Mouse (Mus musculus): Measurements from ENCODE around the gene Wdr53.
A peak's percentile ranks its signal among the peaks of the same experiment; 100 is the strongest.
"Not testable (repeated sequence)": the region's sequence is repeated elsewhere in the genome, so short reads cannot be mapped to it uniquely, and the experiment has no call there.

Wdr53 gene

GRCm38 (mm10) chr16:32280211-32280610, 33.2 kb downstream of the Wdr53 start:
- peak in 1 of 2 experiments; percentile 4 for DNase-seq

DNA sequence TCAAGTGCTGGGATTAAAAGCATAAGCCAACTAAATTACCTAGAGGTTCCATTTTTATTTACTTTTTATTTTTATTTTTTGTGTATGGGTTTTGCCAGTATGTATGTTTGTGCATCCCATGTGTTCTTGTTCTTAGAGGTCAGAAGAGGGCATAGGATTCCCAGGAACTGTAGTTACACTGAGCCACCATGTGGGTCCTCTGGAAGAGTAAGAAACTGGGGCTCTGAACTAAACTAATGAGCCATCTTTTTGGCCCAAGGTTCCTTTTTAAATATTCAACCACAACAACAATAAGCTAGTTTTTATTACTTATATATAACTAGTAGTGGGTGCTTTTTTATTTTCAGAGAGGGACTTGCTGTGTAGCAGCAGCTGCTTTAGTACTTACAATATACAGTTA, 35.6 kb downstream of the Wdr53 start:
- DNase-seq: no peak

DNA sequence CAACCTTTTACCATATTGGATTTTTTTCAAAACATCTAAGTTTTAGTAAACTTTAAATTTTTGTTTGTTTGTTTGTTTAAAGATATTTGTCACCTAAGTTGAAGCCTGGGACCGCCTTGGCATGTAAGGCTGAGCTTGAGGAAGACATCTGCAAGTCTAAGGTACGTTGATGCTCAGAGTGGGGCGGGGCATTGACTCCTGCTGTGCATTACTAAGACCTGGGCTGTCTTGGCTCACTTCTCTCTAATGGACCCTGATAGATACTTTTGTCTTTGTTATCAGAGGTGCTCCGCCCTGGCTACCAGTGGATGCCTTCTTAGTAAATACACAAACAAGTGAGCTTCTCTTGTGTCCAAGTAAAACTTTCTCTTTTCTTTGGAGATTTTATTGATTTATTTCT, 44.8 kb downstream of the Wdr53 start:
- DNase-seq: no peak

- DNase-seq: not testable (repeated sequence)
These were observed 52.6 kb downstream of the Wdr53 start for GRCm38 (mm10) chr16:32299617-32300016.

- DNase-seq: no peak
These were observed 56.0 kb downstream of the Wdr53 start for GRCm38 (mm10) chr16:32303046-32303445.

- DNase-seq: no peak
These were observed 56.9 kb downstream of the Wdr53 start for GRCm38 (mm10) chr16:32303886-32304285.

Data from kidney, postnatal 4 days (tissue).